20 mouse cellular contexts compared by ENCODE assay signal in genomic region chr2:173828134-173828533, GRCm38 (mm10).
DNase-seq lines count a peak whose midpoint lies in the region; ATAC-seq lines count a peak whose summit lies in the region.
"Had no signal": no experiment of that assay in that cellular context is flagged by ENCODE, and none has a peak within 500 bp of the region (broad histone marks: within the 10 kb centered on the region; RNA-seq: fewer than 3 reads in every experiment).

No protein-coding gene starts in this region.

- H3K4me3 ChIP-seq in embryonic facial prominence, embryonic 15.5 days (replicated peaks) = no peak overlapping the region
- H3K4me3 ChIP-seq in embryonic facial prominence, embryonic 10.5 days = no peak overlapping the region
- H3K4me3 ChIP-seq in forebrain, embryonic 11.5 days (ENCODE audit: low read depth, low read length) = no peak overlapping the region
- H3K4me3 ChIP-seq in forebrain, embryonic 15.5 days = no peak overlapping the region
- no peak overlapping the region for H3K4me3 ChIP-seq in forebrain, embryonic 12.5 days (replicated peaks)
- no peak overlapping the region for H3K4me3 ChIP-seq in forebrain, embryonic 14.5 days (ENCODE audit: low read depth, low read length)

- peaks cover 1% of the 10 kb centered on the region; the same call in 1 of the 2 replicates for H3K4me1 ChIP-seq in embryonic facial prominence, embryonic 15.5 days
- H3K4me1 ChIP-seq in embryonic facial prominence, embryonic 10.5 days = peaks cover 18% of the 10 kb centered on the region
- peaks cover 4% of the 10 kb centered on the region; the same call in 1 of the 2 replicates for H3K4me1 ChIP-seq in forebrain, embryonic 11.5 days (replicated peaks; ENCODE audit: control insufficient read depth, insufficient read depth, low read length)
- peaks cover 5% of the 10 kb centered on the region; the same call in 1 of the 2 replicates for H3K4me1 ChIP-seq in forebrain, embryonic 15.5 days
- H3K4me1 ChIP-seq in forebrain, embryonic 12.5 days = peaks cover 6% of the 10 kb centered on the region; the same call in 1 of the 2 replicates
- H3K4me1 ChIP-seq in forebrain, embryonic 14.5 days (ENCODE audit: control insufficient read depth, insufficient read depth, low read length) = no peaks in the 10 kb centered on the region

- ATAC-seq in embryonic facial prominence, embryonic 15.5 days (ENCODE audit: insufficient number of reproducible peaks, low FRiP score, low TSS enrichment, low read depth) = 0 out of 2 replicates have a peak, but pooled peaks have one; percentile 15
- peak; percentile 58 for ATAC-seq in forebrain, embryonic 11.5 days (replicated peaks; ENCODE audit: low FRiP score)
- no peak for ATAC-seq in forebrain, embryonic 15.5 days (replicated peaks)
- peak; percentile 33; the same call in 1 of the 2 replicates for ATAC-seq in forebrain, embryonic 12.5 days (ENCODE audit: low FRiP score)
- no peak for ATAC-seq in forebrain, embryonic 14.5 days
- ATAC-seq: activated CD4-positive, CD25-positive, alpha-beta regulatory T cell, adult 4 months; CD4-positive, CD25-positive, alpha-beta regulatory T cell, adult 4 months; Patski had no signal

- 71% methylated on average over 6 of the region's 6 CpGs for WGBS in embryonic facial prominence, embryonic 15.5 days
- 76% methylated on average over 6 of the region's 6 CpGs for WGBS in embryonic facial prominence, embryonic 10.5 days
- 53% methylated on average over 6 of the region's 6 CpGs for WGBS in forebrain, embryonic 11.5 days
- 41% methylated on average over 6 of the region's 6 CpGs for whole genome bisulfite sequencing in forebrain, embryonic 15.5 days
- 43% methylated on average over 6 of the region's 6 CpGs for WGBS in forebrain, embryonic 12.5 days
- WGBS in forebrain, embryonic 14.5 days = 44% methylated on average over 6 of the region's 6 CpGs

- no peak overlapping the region for H3K9ac ChIP-seq in embryonic facial prominence, embryonic 15.5 days
- H3K9ac ChIP-seq in forebrain, embryonic 11.5 days (ENCODE audit: low read length) = no peak overlapping the region
- H3K9ac ChIP-seq in forebrain, embryonic 15.5 days (replicated peaks) = no peak overlapping the region
- no peak overlapping the region for H3K9ac ChIP-seq in forebrain, embryonic 12.5 days
- no peak overlapping the region for H3K9ac ChIP-seq in forebrain, embryonic 14.5 days (ENCODE audit: low read length)

- no peaks in the 10 kb centered on the region for H3K9me3 ChIP-seq in embryonic facial prominence, embryonic 15.5 days (replicated peaks)
- no peaks in the 10 kb centered on the region for H3K9me3 ChIP-seq in embryonic facial prominence, embryonic 10.5 days
- no peaks in the 10 kb centered on the region for H3K9me3 ChIP-seq in forebrain, embryonic 11.5 days (ENCODE audit: control insufficient read depth, low read length)
- H3K9me3 ChIP-seq in forebrain, embryonic 15.5 days = no peaks in the 10 kb centered on the region
- no peaks in the 10 kb centered on the region for H3K9me3 ChIP-seq in forebrain, embryonic 12.5 days
- no peaks in the 10 kb centered on the region for H3K9me3 ChIP-seq in forebrain, embryonic 14.5 days (replicated peaks; ENCODE audit: control insufficient read depth, low read length)

- no peak for DNase-seq in embryonic facial prominence, embryonic 10.5 days (ENCODE audit: low spot score)
- DNase-seq in forebrain, embryonic 11.5 days (ENCODE audit: low spot score) = peak; percentile 50
- no peak for DNase-seq in forebrain, embryonic 14.5 days (ENCODE audit: low spot score)
- DNase-seq: adrenal gland, adult 2 months; adrenal gland, adult 8-10 months; adrenal gland, postnatal 10 days; adrenal gland, postnatal 14 days; adrenal gland, postnatal 25 days; adrenal gland, postnatal 36 days; B cell, adult 2 months; cerebellum, adult 11 months; cerebellum, adult 11-12 months; cerebellum, adult 18-20 months had no signal

- H3K27ac ChIP-seq in embryonic facial prominence, embryonic 15.5 days (replicated peaks) = no peak overlapping the region
- H3K27ac ChIP-seq in embryonic facial prominence, embryonic 10.5 days (replicated peaks) = no peak overlapping the region
- H3K27ac ChIP-seq in forebrain, embryonic 11.5 days (ENCODE audit: low read depth, low read length) = no peak overlapping the region
- H3K27ac ChIP-seq in forebrain, embryonic 15.5 days (replicated peaks) = no peak overlapping the region
- H3K27ac ChIP-seq in forebrain, embryonic 12.5 days = no peak overlapping the region
- no peak overlapping the region for H3K27ac ChIP-seq in forebrain, embryonic 14.5 days (ENCODE audit: low read depth, low read length)

- no peak overlapping the region for H3K4me2 ChIP-seq in embryonic facial prominence, embryonic 15.5 days (replicated peaks)
- H3K4me2 ChIP-seq in forebrain, embryonic 11.5 days (ENCODE audit: low read depth, low read length, severe bottlenecking) = no peak overlapping the region
- H3K4me2 ChIP-seq in forebrain, embryonic 15.5 days (replicated peaks) = no peak overlapping the region
- no peak overlapping the region for H3K4me2 ChIP-seq in forebrain, embryonic 12.5 days
- no peak overlapping the region for H3K4me2 ChIP-seq in forebrain, embryonic 14.5 days (ENCODE audit: low read length)

- H3K36me3 ChIP-seq in embryonic facial prominence, embryonic 15.5 days = no peaks in the 10 kb centered on the region
- no peaks in the 10 kb centered on the region for H3K36me3 ChIP-seq in embryonic facial prominence, embryonic 10.5 days (replicated peaks)
- no peaks in the 10 kb centered on the region for H3K36me3 ChIP-seq in forebrain, embryonic 11.5 days (ENCODE audit: control insufficient read depth, insufficient read depth, low read length)
- no peaks in the 10 kb centered on the region for H3K36me3 ChIP-seq in forebrain, embryonic 15.5 days
- no peaks in the 10 kb centered on the region for H3K36me3 ChIP-seq in forebrain, embryonic 12.5 days (replicated peaks)
- no peaks in the 10 kb centered on the region for H3K36me3 ChIP-seq in forebrain, embryonic 14.5 days (ENCODE audit: control insufficient read depth, insufficient read depth, low read length)
- H3K36me3 ChIP-seq: G1E had no signal

- H3K27me3 ChIP-seq in embryonic facial prominence, embryonic 15.5 days = no peaks in the 10 kb centered on the region
- H3K27me3 ChIP-seq in embryonic facial prominence, embryonic 10.5 days (replicated peaks; ENCODE audit: low read depth, poor library complexity, severe bottlenecking) = no peaks in the 10 kb centered on the region
- no peaks in the 10 kb centered on the region for H3K27me3 ChIP-seq in forebrain, embryonic 11.5 days (ENCODE audit: control insufficient read depth, insufficient read depth, low read length)
- H3K27me3 ChIP-seq in forebrain, embryonic 15.5 days = no peaks in the 10 kb centered on the region
- H3K27me3 ChIP-seq in forebrain, embryonic 12.5 days = no peaks in the 10 kb centered on the region
- no peaks in the 10 kb centered on the region for H3K27me3 ChIP-seq in forebrain, embryonic 14.5 days (replicated peaks; ENCODE audit: control insufficient read depth, insufficient read depth, low read length)

Comparison
In these comparisons a context has a peak if more than half of its experiments do, and no peak if none do; other contexts are left out.
1. ATAC-seq: peak in embryonic facial prominence, embryonic 15.5 days (single experiment), forebrain, embryonic 11.5 days (single experiment) and forebrain, embryonic 12.5 days (single experiment); none in forebrain, embryonic 15.5 days (single experiment) and forebrain, embryonic 14.5 days (single experiment).